Mouse (Mus musculus): ENCODE measurements around the gene Sost.

- TF ChIP-seq CTCF (IDR thresholded peaks at IDR 0.05; ENCODE audit: low read depth, low read length) (no peak), POLR2A (IDR thresholded peaks at IDR 0.05; ENCODE audit: borderline replicate concordance, low read depth, low read length) (no peak)
These were observed 41.6 kb upstream of the Sost start for GRCm38 (mm10) chr11:102008372-102008771.

Measured in bone marrow macrophage, adult 2 months (primary cell).